Mouse (Mus musculus) 3T3-L1 (cell line): ENCODE measurements around the gene Gm15155.
"Not testable (repeated sequence)": the region's sequence is repeated elsewhere in the genome, so short reads cannot be mapped to it uniquely, and the experiment has no call there.

Experiments
- DNase-seq: peaks from one replicate; pipeline ENCODE4 v3.0.0-alpha.2; 2015; ENCODE audit warnings: low read depth, low spot score

Gene Gm15155

GRCm38 (mm10) chrX:155624341-155624841 is at the start of gene Gm15155:
Gm15155 (plus strand) TSS chrX:155624741.
- DNase-seq: no peak

- peak; percentile 61 for DNase-seq
These were observed 44.8 kb upstream of the Gm15155 start for GRCm38 (mm10) chrX:155579791-155580190.

- peak; percentile 62 for DNase-seq
These were observed 40.0 kb upstream of the Gm15155 start for GRCm38 (mm10) chrX:155584586-155584985.

- no peak for DNase-seq
These were observed 33.1 kb upstream of the Gm15155 start for GRCm38 (mm10) chrX:155591490-155591889.

- DNase-seq: peak; percentile 49
These were observed 32.1 kb upstream of the Gm15155 start for GRCm38 (mm10) chrX:155592467-155592866.

- DNase-seq: no peak
These were observed 29.9 kb upstream of the Gm15155 start for GRCm38 (mm10) chrX:155594685-155595084.

- DNase-seq: no peak
These were observed 28.2 kb upstream of the Gm15155 start for GRCm38 (mm10) chrX:155596390-155596789.

- peak; percentile 29 for DNase-seq
These were observed 23.3 kb upstream of the Gm15155 start for GRCm38 (mm10) chrX:155601196-155601595.

GRCm38 (mm10) chrX:155622527-155622926 is 2.0 kb upstream of the Gm15155 start:
- DNase-seq: no peak

GRCm38 (mm10) chrX:155622961-155623599 is 1.5 kb upstream of the Gm15155 start:
- DNase-seq: no peak

- no peak for DNase-seq
These were observed 750 bp upstream of the Gm15155 start, which contains the start of gene Ptchd1 for GRCm38 (mm10) chrX:155623701-155624281. Ptchd1 (minus strand) TSS chrX:155623814.

GRCm38 (mm10) chrX:155624895-155625294 is 354 bp downstream of the Gm15155 start:
- no peak for DNase-seq

GRCm38 (mm10) chrX:155625671-155626196 is 1.2 kb downstream of the Gm15155 start:
- no peak for DNase-seq

- peak; percentile 68 for DNase-seq
These were observed 19.4 kb downstream of the Gm15155 start for GRCm38 (mm10) chrX:155643975-155644374.

- no peak for DNase-seq
These were observed 21.4 kb downstream of the Gm15155 start for GRCm38 (mm10) chrX:155645975-155646374.

GRCm38 (mm10) chrX:155657971-155658370 is 33.4 kb downstream of the Gm15155 start:
- no peak for DNase-seq

- DNase-seq: not testable (repeated sequence)
These were observed 65.9 kb downstream of the Gm15155 start for GRCm38 (mm10) chrX:155690440-155690839.

- DNase-seq: no peak
These were observed 99.6 kb downstream of the Gm15155 start for GRCm38 (mm10) chrX:155724157-155724556.

- DNase-seq: peak; percentile 15
These were observed 103.8 kb downstream of the Gm15155 start for GRCm38 (mm10) chrX:155728387-155728786.

GRCm38 (mm10) chrX:155888118-155888517 is 263.6 kb downstream of the Gm15155 start:
- DNase-seq: no peak

- DNase-seq: no peak
These were observed 275.5 kb downstream of the Gm15155 start for GRCm38 (mm10) chrX:155900040-155900439.

GRCm38 (mm10) chrX:155901742-155902141 is 277.2 kb downstream of the Gm15155 start:
- DNase-seq: peak; percentile 1

GRCm38 (mm10) chrX:155903108-155903507 is 278.6 kb downstream of the Gm15155 start:
- DNase-seq: no peak
